Mouse (Mus musculus): ENCODE data around the gene Tec. TPM values are rescaled to one million over a fixed set of nuclear protein-coding genes. Genes with fewer than 3 reads are reported as not detected.

Tec gene
- polyA plus RNA-seq, 1 experiment from 2014 or later, result 9.5 TPM

DNA sequence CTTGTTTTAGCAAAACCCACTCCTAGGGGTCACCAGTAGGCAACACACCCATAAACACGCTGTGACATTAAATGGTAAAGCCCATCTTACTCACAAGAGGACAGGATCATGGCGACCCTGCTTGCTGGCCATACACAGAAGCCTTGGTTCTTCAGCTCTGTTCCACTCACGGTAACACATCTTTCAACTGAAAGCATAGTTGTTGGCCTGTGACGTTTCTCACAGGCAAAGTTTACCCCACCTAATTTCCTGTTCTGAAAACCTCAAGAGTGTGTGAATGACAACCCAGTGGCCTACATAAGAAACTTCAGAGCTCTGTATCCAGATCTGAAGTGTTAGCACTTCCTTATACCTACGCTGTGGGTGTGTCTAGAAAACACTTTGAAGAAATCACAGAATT is 115.7 kb downstream of the Tec start, which contains the start of gene Txk:
Gene Txk (minus strand): TSS at position 193 of the 400 bp plus-strand sequence.
- Histone ChIP-seq H3K4me2 (replicated peaks; ENCODE audit: low read depth) (no peak within 1 kb of the TSS), H3K9ac (ENCODE audit: low read length) (no peak within 1 kb of the TSS), H3K27ac (replicated peaks) (no peak within 1 kb of the TSS), H3K4me1 (replicated peaks; ENCODE audit: control insufficient read depth, insufficient read depth) (no peaks in the 10 kb centered on the region), H3K4me3 (ENCODE audit: low read depth, low read length) (no peak within 1 kb of the TSS), H3K9me3 (ENCODE audit: control insufficient read depth, low read length) (no peaks in the 10 kb centered on the region), H3K36me3 (ENCODE audit: control insufficient read depth, insufficient read depth, low read length) (no peaks in the 10 kb centered on the region), H3K27me3 (ENCODE audit: control insufficient read depth, insufficient read depth, low read length) (no peaks in the 10 kb centered on the region)
- TF ChIP-seq CTCF (IDR thresholded peaks at IDR 0.05; ENCODE audit: low read depth) (no peak), EP300 (optimal IDR thresholded peaks at IDR 0.05) (no peak)
- 82% methylated on average over 5 of the region's 5 CpGs for WGBS
- no peak for ATAC-seq (ENCODE audit: low FRiP score, low TSS enrichment)
- DNase-seq (ENCODE audit: low spot score), result no peak

DNA sequence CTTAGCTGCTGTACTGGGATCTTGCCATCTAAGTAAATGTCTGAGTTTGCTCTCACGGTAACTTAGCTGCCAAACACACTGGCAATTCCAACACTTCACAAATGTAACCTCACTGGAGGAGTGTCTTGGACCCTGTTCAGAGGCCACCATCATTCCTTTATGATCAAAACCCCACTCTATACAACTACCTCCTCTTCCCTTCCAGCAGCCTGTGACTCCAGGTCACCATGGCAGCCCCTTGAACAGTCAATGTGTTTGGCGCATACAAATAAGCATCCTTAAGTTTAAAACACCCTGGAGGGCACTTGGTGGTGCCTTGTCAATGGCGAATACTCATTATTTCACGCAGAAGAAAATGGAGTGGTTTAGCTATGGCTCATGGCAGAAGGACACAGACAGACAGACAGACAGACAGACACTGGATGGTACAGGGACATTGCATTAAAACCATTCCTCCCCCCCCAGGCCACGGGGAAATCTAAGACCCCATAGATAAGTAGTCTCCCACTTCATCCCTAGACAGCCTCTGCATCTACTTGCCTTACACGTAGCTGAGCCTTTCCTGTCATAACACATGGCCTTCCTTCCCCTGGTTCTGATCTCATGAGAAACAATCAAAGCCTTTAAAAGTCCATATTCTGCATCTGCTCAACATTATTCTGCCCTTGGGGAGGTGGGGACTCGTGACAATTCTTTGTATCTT is 117.1 kb downstream of the Tec start:
- ATAC-seq (ENCODE audit: low FRiP score, low TSS enrichment), result no peak
- H3K4me2 ChIP-seq (replicated peaks; ENCODE audit: low read depth), result no peak overlapping the region
- H3K27me3 ChIP-seq (ENCODE audit: control insufficient read depth, insufficient read depth, low read length), result no peaks in the 10 kb centered on the region
- no peak overlapping the region for H3K27ac ChIP-seq (replicated peaks)
- H3K9ac ChIP-seq (ENCODE audit: low read length), result no peak overlapping the region
- no peaks in the 10 kb centered on the region for H3K4me1 ChIP-seq (replicated peaks; ENCODE audit: control insufficient read depth, insufficient read depth)
- no peaks in the 10 kb centered on the region for H3K9me3 ChIP-seq (ENCODE audit: control insufficient read depth, low read length)
- no peak overlapping the region for H3K4me3 ChIP-seq (ENCODE audit: low read depth, low read length)
- TF ChIP-seq CTCF (IDR thresholded peaks at IDR 0.05; ENCODE audit: low read depth), result no peak
- no peak for TF ChIP-seq EP300 (optimal IDR thresholded peaks at IDR 0.05)
- 87% methylated on average over 7 of the region's 7 CpGs for WGBS
- no peaks in the 10 kb centered on the region for H3K36me3 ChIP-seq (ENCODE audit: control insufficient read depth, insufficient read depth, low read length)
- no peak for DNase-seq (ENCODE audit: low spot score)

DNA sequence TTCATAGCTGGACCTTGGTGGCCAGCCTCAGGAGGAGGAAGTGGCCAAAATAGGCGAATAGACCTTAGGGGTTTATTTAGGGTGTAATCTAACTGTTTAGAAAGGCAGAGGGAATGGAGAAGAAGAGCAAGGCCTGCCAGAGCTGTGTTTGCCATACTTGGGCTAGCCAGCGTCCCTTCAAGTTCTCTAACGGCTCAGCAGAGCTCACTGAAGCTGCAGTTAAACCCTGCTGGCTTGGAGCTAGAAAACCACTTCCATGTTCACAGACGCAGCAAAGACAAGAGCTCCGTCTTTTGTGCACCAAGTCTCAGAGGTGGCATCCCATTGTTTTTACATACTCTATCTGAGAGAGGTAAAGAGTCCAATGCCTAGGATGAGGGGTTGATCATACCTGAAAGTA is 118.1 kb downstream of the Tec start:
- H3K4me2 ChIP-seq (replicated peaks; ENCODE audit: low read depth), result no peak overlapping the region
- no peaks in the 10 kb centered on the region for H3K4me1 ChIP-seq (replicated peaks; ENCODE audit: control insufficient read depth, insufficient read depth)
- DNase-seq (ENCODE audit: low spot score), result no peak
- H3K9me3 ChIP-seq (ENCODE audit: control insufficient read depth, low read length), result no peaks in the 10 kb centered on the region
- H3K36me3 ChIP-seq (ENCODE audit: control insufficient read depth, insufficient read depth, low read length), result no peaks in the 10 kb centered on the region
- H3K27ac ChIP-seq (replicated peaks), result no peak overlapping the region
- TF ChIP-seq EP300 (optimal IDR thresholded peaks at IDR 0.05) (no peak), CTCF (IDR thresholded peaks at IDR 0.05; ENCODE audit: low read depth) (no peak)
- H3K9ac ChIP-seq (ENCODE audit: low read length), result no peak overlapping the region
- WGBS, result 79% methylated on average over 5 of the region's 5 CpGs
- H3K4me3 ChIP-seq (ENCODE audit: low read depth, low read length), result no peak overlapping the region
- ATAC-seq (ENCODE audit: low FRiP score, low TSS enrichment), result no peak
- H3K27me3 ChIP-seq (ENCODE audit: control insufficient read depth, insufficient read depth, low read length), result no peaks in the 10 kb centered on the region

DNA sequence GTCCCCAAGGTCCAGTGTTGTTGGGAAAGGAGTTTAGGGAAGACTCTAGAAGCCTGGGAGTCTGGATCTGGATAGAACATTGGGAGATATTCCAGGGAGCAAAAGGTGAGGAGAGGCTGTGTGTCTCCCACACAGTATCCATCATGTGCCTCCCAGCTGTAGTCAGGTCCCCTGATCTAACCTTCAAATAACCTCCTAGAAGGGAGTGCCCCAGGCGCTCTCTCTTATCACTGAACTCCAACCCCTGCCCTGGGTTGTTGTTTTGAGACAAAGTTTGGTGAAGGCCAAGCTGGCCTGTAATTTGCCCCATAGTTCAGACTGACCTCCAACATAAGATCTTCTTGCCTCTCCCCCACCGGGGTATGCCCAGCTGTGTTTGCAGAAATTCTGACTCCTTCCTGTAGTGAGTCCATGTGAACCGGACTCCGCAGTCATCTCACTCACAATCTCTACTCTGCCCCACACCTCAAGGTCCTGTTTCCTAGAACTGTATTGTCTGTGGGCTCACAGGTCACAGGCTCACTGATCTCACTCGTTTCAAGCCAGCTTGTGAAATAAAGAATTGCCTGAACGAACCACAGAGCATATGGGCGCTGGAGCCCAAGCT is 119.5 kb downstream of the Tec start:
- Histone ChIP-seq H3K9ac (ENCODE audit: low read length) (no peak overlapping the region), H3K36me3 (ENCODE audit: control insufficient read depth, insufficient read depth, low read length) (no peaks in the 10 kb centered on the region), H3K4me3 (ENCODE audit: low read depth, low read length) (no peak overlapping the region), H3K9me3 (ENCODE audit: control insufficient read depth, low read length) (no peaks in the 10 kb centered on the region), H3K27me3 (ENCODE audit: control insufficient read depth, insufficient read depth, low read length) (no peaks in the 10 kb centered on the region), H3K27ac (replicated peaks) (no peak overlapping the region), H3K4me1 (replicated peaks; ENCODE audit: control insufficient read depth, insufficient read depth) (no peaks in the 10 kb centered on the region), H3K4me2 (replicated peaks; ENCODE audit: low read depth) (no peak overlapping the region)
- ATAC-seq (ENCODE audit: low FRiP score, low TSS enrichment) (peak; percentile 88), DNase-seq (ENCODE audit: low spot score) (peak; percentile 34)
- WGBS, result 51% methylated on average over 7 of the region's 7 CpGs
- TF ChIP-seq EP300 (optimal IDR thresholded peaks at IDR 0.05), result no peak
- TF ChIP-seq CTCF (IDR thresholded peaks at IDR 0.05; ENCODE audit: low read depth), result no peak

DNA sequence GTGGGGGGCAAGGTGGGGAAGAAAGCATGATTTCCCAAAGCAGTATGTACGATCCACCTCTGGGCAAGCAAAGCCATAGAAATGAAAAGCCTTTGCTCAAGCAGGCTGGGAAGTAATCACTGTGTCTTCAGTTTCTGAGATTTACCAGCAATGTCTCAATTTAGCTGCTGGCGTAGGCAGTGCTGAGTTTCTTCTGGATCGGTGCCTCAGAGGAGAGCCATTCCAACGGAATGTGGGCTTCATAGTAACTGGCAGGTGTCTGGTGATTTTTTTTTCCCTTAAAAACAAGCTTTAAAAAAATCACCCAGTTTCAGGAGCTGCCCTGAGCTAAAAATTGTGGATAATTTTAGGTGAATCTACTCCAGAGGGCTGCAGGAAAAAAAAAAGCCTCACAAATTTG is 120.9 kb downstream of the Tec start:
- no peak overlapping the region for H3K4me3 ChIP-seq (ENCODE audit: low read depth, low read length)
- DNase-seq (ENCODE audit: low spot score) (no peak), ATAC-seq (ENCODE audit: low FRiP score, low TSS enrichment) (no peak)
- WGBS, result 69% methylated on average over 4 of the region's 4 CpGs
- no peak overlapping the region for H3K9ac ChIP-seq (ENCODE audit: low read length)
- no peaks in the 10 kb centered on the region for H3K4me1 ChIP-seq (replicated peaks; ENCODE audit: control insufficient read depth, insufficient read depth)
- TF ChIP-seq CTCF (IDR thresholded peaks at IDR 0.05; ENCODE audit: low read depth), result no peak
- no peak for TF ChIP-seq EP300 (optimal IDR thresholded peaks at IDR 0.05)
- H3K27me3 ChIP-seq (ENCODE audit: control insufficient read depth, insufficient read depth, low read length), result no peaks in the 10 kb centered on the region
- no peak overlapping the region for H3K27ac ChIP-seq (replicated peaks)
- no peaks in the 10 kb centered on the region for H3K36me3 ChIP-seq (ENCODE audit: control insufficient read depth, insufficient read depth, low read length)
- no peak overlapping the region for H3K4me2 ChIP-seq (replicated peaks; ENCODE audit: low read depth)
- H3K9me3 ChIP-seq (ENCODE audit: control insufficient read depth, low read length), result no peaks in the 10 kb centered on the region

DNA sequence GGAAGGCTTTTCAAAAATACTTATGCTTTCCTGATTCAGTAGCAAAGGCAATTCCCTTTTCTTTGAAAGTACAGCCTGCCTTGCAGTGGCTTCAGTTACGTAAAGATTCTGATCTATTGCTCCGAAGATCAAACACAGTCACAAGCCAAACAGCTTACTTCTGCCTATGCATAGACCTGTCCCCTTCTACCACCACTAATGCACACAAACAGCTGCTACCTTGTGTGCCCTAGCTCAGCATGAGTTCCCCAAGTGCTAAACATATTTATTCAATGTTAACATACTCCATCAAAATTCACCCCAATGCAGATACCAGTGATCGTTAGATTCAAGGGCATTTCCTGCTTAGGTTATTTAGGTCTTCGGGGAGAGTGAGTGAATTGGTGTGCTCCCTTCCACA is 121.8 kb downstream of the Tec start:
- H3K4me2 ChIP-seq (replicated peaks; ENCODE audit: low read depth), result no peak overlapping the region
- TF ChIP-seq EP300 (optimal IDR thresholded peaks at IDR 0.05) (no peak), CTCF (IDR thresholded peaks at IDR 0.05; ENCODE audit: low read depth) (no peak)
- no peak for ATAC-seq (ENCODE audit: low FRiP score, low TSS enrichment)

More for the DNA sequence above, 121.8 kb downstream of the Tec start:
- WGBS, result 54% methylated on average over 4 of the region's 4 CpGs
- no peaks in the 10 kb centered on the region for H3K9me3 ChIP-seq (ENCODE audit: control insufficient read depth, low read length)
- H3K4me3 ChIP-seq (ENCODE audit: low read depth, low read length), result no peak overlapping the region
- H3K27me3 ChIP-seq (ENCODE audit: control insufficient read depth, insufficient read depth, low read length), result no peaks in the 10 kb centered on the region
- H3K36me3 ChIP-seq (ENCODE audit: control insufficient read depth, insufficient read depth, low read length), result no peaks in the 10 kb centered on the region
- DNase-seq (ENCODE audit: low spot score), result no peak
- no peak overlapping the region for H3K27ac ChIP-seq (replicated peaks)
- no peaks in the 10 kb centered on the region for H3K4me1 ChIP-seq (replicated peaks; ENCODE audit: control insufficient read depth, insufficient read depth)
- H3K9ac ChIP-seq (ENCODE audit: low read length), result no peak overlapping the region

Data from stomach, postnatal 0 days (tissue).